Mouse (Mus musculus) MEL (cell line): ENCODE measurements around the gene Atrip.

ENCODE experiments used
- CTCF ChIP-seq, 3 experiments: IDR thresholded peaks in 2 of 3; conservative IDR thresholded peaks in 1 of 3; 2 replicates each; pipeline ENCODE4 v1.5.1; 2011 to 2012; ENCODE audit warnings: low read length in 3 of 3, low read depth in 2 of 3, mild to moderate bottlenecking in 2 of 3, improper control_type of control experiment in 1 of 3, inconsistent platforms in 1 of 3, mixed read lengths in 1 of 3, moderate library complexity in 1 of 3; ENCODE audit not compliant: control insufficient read depth in 1 of 3, insufficient read depth in 1 of 3, poor library complexity in 1 of 3, severe bottlenecking in 1 of 3
- E2F4 ChIP-seq: IDR thresholded peaks from 2 replicates; pipeline ENCODE4 v1.6.1; 2011; ENCODE audit warnings: low read depth, low read length, improper control_type of control experiment, borderline replicate concordance
- ELF1 ChIP-seq: IDR thresholded peaks from 2 replicates; pipeline ENCODE4 v1.6.1; 2014; ENCODE audit warnings: low read depth, mild to moderate bottlenecking, inconsistent platforms, low read length, improper control_type of control experiment, moderate library complexity
- GATA1 ChIP-seq: IDR thresholded peaks from 2 replicates; pipeline ENCODE4 v1.6.1; 2011; ENCODE audit warnings: low read depth, low read length, improper control_type of control experiment
- MYC ChIP-seq: IDR thresholded peaks from 2 replicates; pipeline ENCODE4 v1.6.1; 2011; ENCODE audit warnings: low read depth, mild to moderate bottlenecking, low read length, improper control_type of control experiment, moderate library complexity
- POLR2A ChIP-seq, 2 experiments: IDR thresholded peaks; 2 replicates each; pipeline ENCODE4 v1.6.1; 2011 to 2012; ENCODE audit warnings: low read length in 2 of 2, mild to moderate bottlenecking in 2 of 2, control low read depth in 1 of 2, improper control_type of control experiment in 1 of 2, low read depth in 1 of 2, moderate library complexity in 1 of 2; ENCODE audit not compliant: control insufficient read depth in 1 of 2, insufficient read depth in 1 of 2, poor library complexity in 1 of 2
- POLR2AphosphoS2 ChIP-seq: IDR thresholded peaks from 2 replicates; pipeline ENCODE4 v1.6.1; 2011; ENCODE audit warnings: low read length, improper control_type of control experiment
- TBP ChIP-seq: IDR thresholded peaks from 2 replicates; pipeline ENCODE4 v1.8.0; 2011; ENCODE audit warnings: low read depth, low read length, improper control_type of control experiment

DNA sequence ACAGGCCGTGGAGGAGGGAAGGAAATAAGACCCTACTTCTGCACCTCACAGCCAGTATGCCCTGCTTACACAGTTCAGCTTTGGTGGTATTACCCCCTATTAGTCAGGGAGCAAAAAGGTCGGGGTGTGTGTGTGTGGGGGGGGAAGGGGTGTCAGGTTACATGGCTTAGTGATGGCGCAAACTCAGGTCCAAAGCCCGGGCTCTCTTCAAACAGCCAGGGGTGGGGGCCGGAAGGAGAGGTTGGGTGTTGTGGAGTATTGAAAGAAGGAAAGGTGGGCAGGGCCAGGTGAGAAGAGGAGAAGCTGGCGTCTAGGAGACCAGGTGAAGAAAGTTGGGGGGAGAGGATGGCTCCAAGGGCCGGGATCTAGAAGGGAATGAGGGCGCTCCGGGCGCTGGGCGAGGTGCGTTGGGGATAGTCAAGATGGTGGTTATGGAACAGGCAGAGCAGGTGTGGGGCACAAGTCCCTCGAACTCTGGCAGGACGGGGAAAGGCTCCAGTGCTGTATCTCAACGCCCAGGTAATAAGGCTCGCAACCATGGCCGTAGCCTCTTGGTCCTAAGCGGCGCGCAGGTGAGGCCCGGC lies 20.7 kb upstream of the Atrip start:
- TF ChIP-seq E2F4, result no peak
- no peak for TF ChIP-seq MYC
- no peak for TF ChIP-seq CTCF (IDR thresholded peaks at IDR 0.05 in 2 of 3, conservative IDR thresholded peaks at IDR 0.05 in 1 of 3; ENCODE audit: control insufficient read depth in 1 of 3, insufficient read depth in 1 of 3, low read depth in 2 of 3, low read length in 3 of 3, poor library complexity in 1 of 3, severe bottlenecking in 1 of 3)
- no peak for TF ChIP-seq ELF1
- no peak for TF ChIP-seq POLR2A (IDR thresholded peaks at IDR 0.05; ENCODE audit: control insufficient read depth in 1 of 2, insufficient read depth in 1 of 2, low read depth in 1 of 2, low read length in 2 of 2, poor library complexity in 1 of 2)
- TF ChIP-seq GATA1, result no peak
- TF ChIP-seq POLR2AphosphoS2, result no peak
- TF ChIP-seq TBP, result no peak
